Mouse (Mus musculus) neural tube, embryonic 13.5 days (tissue): ENCODE measurements around the gene Csnk2a2. TPM values are rescaled to one million over a fixed set of nuclear protein-coding genes. Genes with fewer than 3 reads are reported as not detected.

Experiments
- ATAC-seq: fragments of 200-750 bp; cut with Nextera tagmentation; 2 replicates; pipeline ENCODE4 v1.8.0; 2017; ENCODE audit warnings: low read depth, mild to moderate bottlenecking, moderate TSS enrichment, moderate library complexity
- H3K27ac ChIP-seq: fragments of 300-500 bp; sonication (generic); replicated peaks from 2 replicates; pipeline ENCODE4 v1.5.1; 2015; ENCODE audit warnings: moderate library complexity, mild to moderate bottlenecking, inconsistent platforms
- H3K27me3 ChIP-seq: fragments of 300-500 bp; sonication (generic); 2 replicates; pipeline ENCODE4 v1.6.1; 2015; ENCODE audit warnings: mild to moderate bottlenecking, inconsistent platforms
- H3K36me3 ChIP-seq: fragments of 300-500 bp; sonication (generic); 2 replicates; pipeline ENCODE4 v1.6.1; 2015; ENCODE audit warnings: mild to moderate bottlenecking, inconsistent platforms
- H3K4me1 ChIP-seq: fragments of 300-500 bp; sonication (generic); replicated peaks from 2 replicates; pipeline ENCODE4 v1.6.1; 2015; ENCODE audit warnings: inconsistent platforms
- H3K4me2 ChIP-seq: fragments of 300-500 bp; sonication (generic); 2 replicates; pipeline ENCODE4 v1.6.1; 2015; ENCODE audit warnings: inconsistent platforms, mild to moderate bottlenecking, moderate library complexity
- H3K4me3 ChIP-seq: fragments of 300-500 bp; sonication (generic); 2 replicates; pipeline ENCODE4 v1.5.1; 2015; ENCODE audit warnings: mild to moderate bottlenecking, inconsistent platforms
- H3K9ac ChIP-seq: fragments of 300-500 bp; sonication (generic); 2 replicates; pipeline ENCODE4 v1.6.1; 2015; ENCODE audit warnings: moderate library complexity, mild to moderate bottlenecking, inconsistent platforms
- H3K9me3 ChIP-seq: fragments of 300-500 bp; sonication (generic); 2 replicates; pipeline ENCODE4 v1.6.1; 2016; ENCODE audit warnings: inconsistent platforms
- WGBS: fragments of 180-500 bp; shearing (Covaris S2); methylation state at CpG from one replicate; pipeline ENCODE4 v1.1.7; 2015; 5-methylcytosine and 5-hydroxymethylcytosine counted together
- polyA plus RNA-seq: library from polyadenylated mRNA; unstranded; fragments of >200 nt; fragmentation: Nextera tagmentation; extraction: Ambion mirVana; gene quantifications from 2 replicates; pipeline ENCODE4 v1.2.1, GENCODE M21; 2015

Csnk2a2 gene
- polyA plus RNA-seq, 1 experiment from 2014 or later, result 8.0 TPM

DNA sequence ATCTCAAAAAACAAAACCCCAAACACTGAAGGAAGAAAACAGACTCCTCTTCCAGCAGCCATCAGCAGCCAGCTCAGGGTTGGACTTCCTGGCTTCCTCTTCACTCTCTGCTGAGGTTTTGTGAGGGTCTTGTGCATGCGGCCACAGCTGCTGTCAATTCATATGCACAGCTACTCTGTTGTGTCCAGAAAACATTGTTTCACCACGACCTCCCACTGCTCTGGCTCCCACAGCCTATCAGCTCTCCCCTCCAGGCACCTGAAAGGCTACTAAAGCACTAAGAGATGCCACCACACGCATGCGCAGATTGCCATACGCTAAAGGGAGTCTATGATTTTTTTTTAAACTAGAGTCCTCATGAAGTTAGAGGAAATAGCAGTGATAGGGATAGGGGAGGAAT, 15.0 kb upstream of the Csnk2a2 start:
- no peaks in the 10 kb centered on the region for H3K9me3 ChIP-seq
- no peak overlapping the region for H3K4me3 ChIP-seq
- no peak overlapping the region for H3K9ac ChIP-seq
- no peak for ATAC-seq
- no peaks in the 10 kb centered on the region for H3K36me3 ChIP-seq
- H3K27ac ChIP-seq, result no peak overlapping the region
- H3K4me2 ChIP-seq, result no peak overlapping the region
- no peaks in the 10 kb centered on the region for H3K4me1 ChIP-seq
- no peaks in the 10 kb centered on the region for H3K27me3 ChIP-seq
- 65% methylated on average over 5 of the region's 5 CpGs for WGBS

DNA sequence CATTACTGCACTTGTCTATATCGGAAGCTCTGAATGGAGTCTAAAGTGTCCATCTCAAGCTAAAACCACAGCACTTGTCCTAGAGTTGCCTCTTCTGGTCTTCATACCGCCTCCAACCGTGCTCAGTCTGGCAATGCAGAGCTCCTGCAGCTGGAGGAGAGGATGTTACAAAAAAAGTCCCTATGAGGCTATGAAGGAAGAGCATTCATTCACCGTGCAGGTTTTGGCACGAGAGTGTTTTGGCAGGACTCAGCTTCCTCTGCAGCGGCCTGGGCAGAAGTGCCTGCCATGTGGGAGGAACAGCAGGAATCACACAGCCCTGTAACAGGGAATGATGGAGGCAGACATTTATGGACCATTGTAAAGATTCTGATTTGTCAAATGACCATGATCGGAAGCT, 12.6 kb upstream of the Csnk2a2 start:
- 82% methylated on average over 7 of the region's 7 CpGs for WGBS
- Histone ChIP-seq H3K4me3 (no peak overlapping the region), H3K4me2 (no peak overlapping the region), H3K4me1 (no peaks in the 10 kb centered on the region), H3K36me3 (no peaks in the 10 kb centered on the region), H3K9ac (no peak overlapping the region), H3K27ac (no peak overlapping the region), H3K27me3 (no peaks in the 10 kb centered on the region), H3K9me3 (no peaks in the 10 kb centered on the region)
- ATAC-seq, result no peak

DNA sequence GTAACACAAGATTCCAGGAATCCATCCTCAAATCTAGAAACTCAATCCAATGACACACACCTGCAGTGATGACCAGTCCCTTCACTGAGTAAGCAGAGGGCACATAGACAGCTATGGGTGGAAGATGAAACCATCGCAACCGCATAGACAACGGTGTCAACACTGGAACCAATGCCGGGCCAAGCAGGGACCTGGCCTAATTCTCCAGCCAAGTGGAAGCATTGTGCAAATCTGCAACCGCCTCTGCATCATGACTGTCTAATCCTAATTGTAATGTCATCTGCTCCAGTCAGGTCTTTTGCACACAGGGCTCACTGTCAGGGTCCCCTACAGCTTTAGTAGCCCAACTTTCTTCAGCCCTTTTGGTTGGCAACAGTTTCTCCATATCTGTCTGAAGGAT, 10.6 kb upstream of the Csnk2a2 start:
- no peak overlapping the region for H3K4me3 ChIP-seq
- no peaks in the 10 kb centered on the region for H3K9me3 ChIP-seq
- no peaks in the 10 kb centered on the region for H3K36me3 ChIP-seq
- no peak overlapping the region for H3K9ac ChIP-seq
- no peak overlapping the region for H3K27ac ChIP-seq
- no peak for ATAC-seq
- H3K27me3 ChIP-seq, result no peaks in the 10 kb centered on the region
- H3K4me2 ChIP-seq, result no peak overlapping the region
- WGBS, result 96% methylated on average over 5 of the region's 5 CpGs
- no peaks in the 10 kb centered on the region for H3K4me1 ChIP-seq

GRCm38 (mm10) chr8:95499266-95500064, 9.6 kb upstream of the Csnk2a2 start:
- Histone ChIP-seq H3K4me1 (no peaks in the 10 kb centered on the region), H3K27ac (no peak overlapping the region), H3K4me2 (no peak overlapping the region), H3K36me3 (no peaks in the 10 kb centered on the region), H3K27me3 (no peaks in the 10 kb centered on the region), H3K4me3 (no peak overlapping the region), H3K9ac (no peak overlapping the region), H3K9me3 (no peaks in the 10 kb centered on the region)
- no peak for ATAC-seq
- 78% methylated on average over 4 of the region's 4 CpGs for WGBS

DNA sequence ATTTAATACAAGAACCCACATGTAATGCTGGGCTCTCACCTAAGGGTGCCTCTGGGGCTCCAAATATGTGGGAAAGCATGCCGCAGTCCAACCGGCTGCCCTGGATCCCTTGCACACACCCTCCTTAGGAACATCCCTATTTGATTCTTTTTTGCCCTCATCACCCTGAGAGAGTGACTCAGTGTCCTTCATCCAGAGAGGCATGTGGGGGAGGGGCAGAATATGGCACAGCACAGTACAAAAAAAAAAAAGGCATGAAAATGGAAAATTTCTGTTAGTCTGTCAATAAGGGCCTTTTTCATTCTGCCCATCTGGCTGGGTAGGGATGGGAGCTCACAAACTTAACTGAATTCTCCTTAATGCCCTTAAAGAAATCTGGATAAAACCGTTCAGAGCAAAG, 8.0 kb upstream of the Csnk2a2 start:
- no peak for ATAC-seq

GRCm38 (mm10) chr8:95496420-95496819, 6.6 kb upstream of the Csnk2a2 start:
- H3K27ac ChIP-seq, result no peak overlapping the region
- no peak overlapping the region for H3K4me3 ChIP-seq
- no peak for ATAC-seq
- no peaks in the 10 kb centered on the region for H3K36me3 ChIP-seq
- WGBS, result 52% methylated on average over 3 of the region's 3 CpGs
- no peaks in the 10 kb centered on the region for H3K9me3 ChIP-seq
- H3K4me2 ChIP-seq, result no peak overlapping the region
- no peaks in the 10 kb centered on the region for H3K27me3 ChIP-seq
- no peak overlapping the region for H3K9ac ChIP-seq
- no peaks in the 10 kb centered on the region for H3K4me1 ChIP-seq

More for the DNA sequence above, 8.0 kb upstream of the Csnk2a2 start:
- WGBS, result 93% methylated on average over 3 of the region's 3 CpGs
- Histone ChIP-seq H3K4me3 (no peak overlapping the region), H3K4me1 (no peaks in the 10 kb centered on the region), H3K27ac (no peak overlapping the region), H3K9ac (no peak overlapping the region), H3K9me3 (no peaks in the 10 kb centered on the region), H3K36me3 (no peaks in the 10 kb centered on the region), H3K27me3 (no peaks in the 10 kb centered on the region), H3K4me2 (no peak overlapping the region)

GRCm38 (mm10) chr8:95495444-95495843, 5.6 kb upstream of the Csnk2a2 start:
- Histone ChIP-seq H3K4me3 (no peak overlapping the region), H3K9ac (no peak overlapping the region), H3K27me3 (no peaks in the 10 kb centered on the region), H3K4me1 (no peaks in the 10 kb centered on the region), H3K4me2 (no peak overlapping the region), H3K9me3 (no peaks in the 10 kb centered on the region), H3K36me3 (no peaks in the 10 kb centered on the region), H3K27ac (no peak overlapping the region)
- 82% methylated on average over 6 of the region's 6 CpGs for WGBS
- ATAC-seq, result no peak

GRCm38 (mm10) chr8:95492057-95492456, 2.2 kb upstream of the Csnk2a2 start:
- H3K27me3 ChIP-seq, result no peaks in the 10 kb centered on the region
- no peaks in the 10 kb centered on the region for H3K9me3 ChIP-seq
- no peak overlapping the region for H3K27ac ChIP-seq
- peaks cover 13% of the 10 kb centered on the region for H3K4me1 ChIP-seq
- H3K36me3 ChIP-seq, result 0 out of 2 replicates have a peak, but pooled peaks cover 3% of the 10 kb centered on the region
- 66% methylated on average over 4 of the region's 4 CpGs for WGBS
- ATAC-seq, result no peak
- no peak overlapping the region for H3K4me3 ChIP-seq
- no peak overlapping the region for H3K9ac ChIP-seq
- H3K4me2 ChIP-seq, result no peak overlapping the region

GRCm38 (mm10) chr8:95488698-95489332, 1.0 kb downstream of the Csnk2a2 start:
- under 1% methylated on average over 23 of the region's 42 CpGs for WGBS
- Histone ChIP-seq H3K9me3 (no peaks in the 10 kb centered on the region), H3K4me3 (peak overlapping the region; percentile 98), H3K9ac (peak overlapping the region; percentile 96), H3K4me1 (peaks cover 20% of the 10 kb centered on the region), H3K27me3 (no peaks in the 10 kb centered on the region), H3K27ac (0 out of 2 replicates have a peak overlapping the region, but pooled peaks have one; percentile 46), H3K4me2 (peak overlapping the region; percentile 63), H3K36me3 (peaks cover 17% of the 10 kb centered on the region)
- peak; percentile 92 for ATAC-seq

DNA sequence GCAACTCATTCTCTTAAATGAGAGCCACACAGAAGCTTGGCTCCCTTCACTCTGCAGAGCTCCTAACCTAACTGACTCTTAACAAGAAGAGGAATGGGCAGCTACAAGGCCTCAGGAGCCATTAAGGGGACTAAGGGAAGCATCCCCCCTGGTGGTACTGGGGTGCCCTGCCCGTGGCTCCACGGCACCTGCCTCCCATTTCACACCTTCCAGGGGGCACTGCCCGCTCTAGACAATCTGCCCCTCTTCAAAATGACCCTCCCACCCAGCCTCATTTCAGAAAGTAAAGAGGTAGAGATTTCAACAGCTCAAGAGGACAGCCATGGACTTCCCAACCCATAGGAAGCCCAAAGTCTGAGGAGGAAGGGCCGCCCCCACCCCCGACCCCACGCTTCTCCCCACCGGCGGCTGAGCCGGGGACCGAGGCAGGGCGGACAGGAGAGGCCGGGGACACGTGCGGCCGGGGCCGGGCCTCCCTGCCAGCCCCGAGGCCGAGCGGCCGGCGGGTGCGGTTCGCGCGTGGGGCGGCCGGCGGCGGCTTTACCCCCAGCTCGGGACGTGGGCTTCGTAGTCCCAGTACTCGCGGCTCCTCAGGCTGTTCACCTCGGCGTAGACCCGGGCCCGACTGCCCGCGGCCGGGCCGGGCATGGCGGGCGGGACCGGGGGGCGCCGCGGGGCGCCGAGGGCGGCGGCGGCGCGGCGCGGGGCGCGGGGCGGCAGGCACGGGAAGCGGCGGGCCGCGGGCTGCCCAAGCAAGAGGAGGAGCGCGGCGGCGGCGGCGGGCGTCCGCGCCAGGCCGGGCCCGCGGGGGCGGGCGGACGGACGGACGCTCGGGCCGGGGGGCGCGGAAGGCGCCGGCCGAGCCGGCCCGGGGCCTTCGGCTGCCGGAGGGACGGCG, 1.8 kb downstream of the Csnk2a2 start:
- ATAC-seq, result peak; percentile 57
- WGBS, result 1% methylated on average over 48 of the region's 95 CpGs
- H3K36me3 ChIP-seq, result peaks cover 25% of the 10 kb centered on the region

GRCm38 (mm10) chr8:95470008-95470407, 19.8 kb downstream of the Csnk2a2 start:
- no peak overlapping the region for H3K27ac ChIP-seq
- no peaks in the 10 kb centered on the region for H3K27me3 ChIP-seq
- WGBS, result 96% methylated on average over 4 of the region's 4 CpGs
- H3K9me3 ChIP-seq, result no peaks in the 10 kb centered on the region
- ATAC-seq, result no peak
- no peak overlapping the region for H3K4me3 ChIP-seq
- peaks cover 76% of the 10 kb centered on the region for H3K36me3 ChIP-seq
- no peak overlapping the region for H3K4me2 ChIP-seq
- no peaks in the 10 kb centered on the region for H3K4me1 ChIP-seq
- no peak overlapping the region for H3K9ac ChIP-seq

More for the DNA sequence above, 1.8 kb downstream of the Csnk2a2 start:
- H3K4me3 ChIP-seq, result peak overlapping the region; percentile 98
- H3K4me2 ChIP-seq, result peak overlapping the region; percentile 79
- peak overlapping the region; percentile 96 for H3K9ac ChIP-seq
- no peaks in the 10 kb centered on the region for H3K9me3 ChIP-seq
- 0 out of 2 replicates have a peak overlapping the region, but pooled peaks have one; percentile 46 for H3K27ac ChIP-seq
- H3K27me3 ChIP-seq, result no peaks in the 10 kb centered on the region
- H3K4me1 ChIP-seq, result peaks cover 20% of the 10 kb centered on the region

DNA sequence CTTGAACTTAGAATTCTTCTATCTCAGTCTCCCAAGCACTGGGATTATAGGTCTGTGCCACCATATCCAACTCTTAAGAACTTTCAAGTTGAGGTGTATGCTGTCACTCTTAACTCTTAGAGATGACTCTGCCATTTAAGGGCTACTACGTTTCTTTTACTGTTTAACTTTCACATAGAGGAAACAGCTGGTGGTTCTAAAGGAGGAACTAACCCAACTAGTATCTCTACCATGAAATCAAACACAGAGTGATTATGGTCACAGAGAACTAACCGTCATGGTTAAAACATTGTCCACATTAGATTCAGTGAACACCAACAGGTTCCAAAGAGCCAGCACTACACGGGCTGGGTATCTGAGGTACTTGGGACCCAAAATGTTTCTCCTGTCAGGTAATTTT, 20.8 kb downstream of the Csnk2a2 start:
- 93% methylated on average over 3 of the region's 3 CpGs for WGBS
- H3K9ac ChIP-seq, result no peak overlapping the region
- H3K4me2 ChIP-seq, result no peak overlapping the region
- no peak for ATAC-seq
- H3K4me3 ChIP-seq, result no peak overlapping the region
- no peaks in the 10 kb centered on the region for H3K4me1 ChIP-seq
- H3K27me3 ChIP-seq, result no peaks in the 10 kb centered on the region
- no peaks in the 10 kb centered on the region for H3K9me3 ChIP-seq
- no peak overlapping the region for H3K27ac ChIP-seq
- H3K36me3 ChIP-seq, result peaks cover 77% of the 10 kb centered on the region
